ENCODE assay signal across 24 mouse cellular contexts in genomic region chr12:117531106-117531505, GRCm38 (mm10). TPM values are rescaled to one million over a fixed set of nuclear protein-coding genes. Genes with fewer than 3 reads are reported as not detected.
A peak's percentile ranks its signal among the peaks of the same experiment; 100 is the strongest.
DNase-seq lines count a peak whose midpoint lies in the region; TF ChIP-seq lines count a peak whose summit lies in the region.
"Had no signal": no experiment of that assay in that cellular context is flagged by ENCODE, and none has a peak within 500 bp of the region (broad histone marks: within the 10 kb centered on the region; RNA-seq: fewer than 3 reads in every experiment).

No protein-coding gene starts in this region.

- DNase-seq in frontal cortex, adult 2 months (ENCODE audit: extremely low spot score in 1 of 2, low spot score in 1 of 2), result peak; percentile 25 to 65
- no peak for DNase-seq in frontal cortex, postnatal 25 days (ENCODE audit: low spot score in 2 of 2)
- peak; percentile 34 to 84 for DNase-seq in left cerebral cortex, postnatal 25 days (ENCODE audit: low spot score in 2 of 2)
- no peak for DNase-seq in left cerebral cortex, adult 11 months (ENCODE audit: low spot score)
- no peak for DNase-seq in heart, adult 8-10 months (ENCODE audit: low spot score)
- DNase-seq: adrenal gland, postnatal 10 days; adrenal gland, postnatal 36 days; B cell, adult 2 months; cerebellum, adult 11 months; cerebellum, adult 2 months; cerebellum, adult 9-11 months; cerebellum, postnatal 25 days; embryo, embryonic 11 days; gastrocnemius, postnatal 10 days; gastrocnemius, postnatal 36 days; heart, adult 2 months had no signal

- intact Hi-C loops in left cerebral cortex, postnatal 25 days (cut with DNase I), result loop anchor here (5.0 kb wide), 2 partner anchors 49 to 104 kb away; no protein-coding TSS in a partner anchor

- H3K4me1 ChIP-seq in cortical plate, adult 2 months (ENCODE audit: control insufficient read depth, insufficient read depth, low read length), result peaks cover 10% of the 10 kb centered on the region

- TF ChIP-seq CTCF in cortical plate, adult 2 months (IDR thresholded peaks at IDR 0.05; ENCODE audit: extremely low read depth, insufficient read depth, low read length), result no peak

- no peak overlapping the region for H3K4me3 ChIP-seq in cortical plate, adult 2 months (ENCODE audit: insufficient read depth, low read length)
- H3K4me3 ChIP-seq: embryonic facial prominence, embryonic 10.5 days; embryonic facial prominence, embryonic 13.5 days; erythroblast, embryonic 14.5 days; forebrain, embryonic 13.5 days; heart, adult 2 months; hindbrain, embryonic 12.5 days; hindbrain, embryonic 15.5 days had no signal

- H3K27ac ChIP-seq in cortical plate, adult 2 months (ENCODE audit: insufficient read depth, low read length), result peak overlapping the region; percentile 6; the same call in 1 of the 2 replicates
- H3K27ac ChIP-seq: embryonic facial prominence, embryonic 10.5 days; embryonic facial prominence, embryonic 13.5 days; forebrain, embryonic 13.5 days; heart, adult 2 months; hindbrain, embryonic 12.5 days; hindbrain, embryonic 15.5 days had no signal

- TF ChIP-seq POLR2A in cortical plate, adult 2 months (IDR thresholded peaks at IDR 0.05; ENCODE audit: extremely low read depth, insufficient read depth, low read length), result no peak

RNA-seq across cellular contexts. Expression of gene Rapgef5, which starts 14.8 kb away (rescaled TPM):
- 44.0 and 56.6 TPM in 2 replicates for polyA plus RNA-seq in frontal cortex, adult 2 months (2012; rRNA removed)
- total RNA-seq in left cerebral cortex, postnatal 25 days (2021), result 100 to 1,000 TPM; 149 to 155 TPM
- 61.7 and 74.1 TPM in 2 replicates for polyA plus RNA-seq in cortical plate, adult 2 months (2012; rRNA removed)
- total RNA-seq in heart, adult 8-10 months (2022), result 10 to 100 TPM; 27.1 to 39.3 (median 35.8) TPM
- polyA plus RNA-seq: G1E had no signal

Comparison
In these comparisons a context has a peak if more than half of its experiments do, and no peak if none do; other contexts are left out.
1. DNase-seq: peak in frontal cortex, adult 2 months (2 of 2) and left cerebral cortex, postnatal 25 days (2 of 2); none in frontal cortex, postnatal 25 days (0 of 2), left cerebral cortex, adult 11 months (single experiment) and heart, adult 8-10 months (single experiment).